Mouse (Mus musculus) liver, embryonic 15.5 days (tissue): ENCODE data around the gene Gm13698. TPM values are rescaled to one million over a fixed set of nuclear protein-coding genes. Genes with fewer than 3 reads are reported as not detected.
A peak's percentile ranks its signal among the peaks of the same experiment; 100 is the strongest.
"Not testable (repeated sequence)": the region's sequence is repeated elsewhere in the genome, so short reads cannot be mapped to it uniquely, and the experiment has no call there.

Source experiments
- ATAC-seq: fragments of 200-750 bp; cut with Nextera tagmentation; 2 replicates; pipeline ENCODE4 v1.8.0; 2017; ENCODE audit warnings: moderate number of reproducible peaks, mild to moderate bottlenecking, moderate library complexity; ENCODE audit not compliant: insufficient read depth
- H3K27ac ChIP-seq: fragments of 300-500 bp; sonication (generic); replicated peaks from 2 replicates; pipeline ENCODE4 v1.5.1; 2015; ENCODE audit warnings: mild to moderate bottlenecking, inconsistent platforms
- H3K27me3 ChIP-seq: fragments of 300-500 bp; sonication (generic); 2 replicates; pipeline ENCODE4 v1.6.1; 2015; ENCODE audit warnings: mild to moderate bottlenecking, inconsistent platforms
- H3K36me3 ChIP-seq: fragments of 300-500 bp; sonication (generic); replicated peaks from 2 replicates; pipeline ENCODE4 v1.6.1; 2015; ENCODE audit warnings: moderate library complexity, mild to moderate bottlenecking, inconsistent platforms
- H3K4me1 ChIP-seq: fragments of 300-500 bp; sonication (generic); replicated peaks from 2 replicates; pipeline ENCODE4 v1.6.1; 2015; ENCODE audit warnings: inconsistent platforms
- H3K4me2 ChIP-seq: fragments of 300-500 bp; sonication (generic); 2 replicates; pipeline ENCODE4 v1.6.1; 2015; ENCODE audit warnings: moderate library complexity, mild to moderate bottlenecking, inconsistent platforms
- H3K4me3 ChIP-seq: fragments of 300-500 bp; sonication (generic); replicated peaks from 2 replicates; pipeline ENCODE4 v1.5.1; 2015; ENCODE audit warnings: mild to moderate bottlenecking, inconsistent platforms
- H3K9ac ChIP-seq: fragments of 300-500 bp; sonication (generic); 2 replicates; pipeline ENCODE4 v1.6.1; 2015; ENCODE audit warnings: moderate library complexity, mild to moderate bottlenecking, inconsistent platforms
- H3K9me3 ChIP-seq: fragments of 300-500 bp; sonication (generic); replicated peaks from 2 replicates; pipeline ENCODE4 v1.6.1; 2016; ENCODE audit warnings: inconsistent platforms
- WGBS: fragments of 180-500 bp; shearing (Covaris S2); methylation state at CpG from one replicate; pipeline ENCODE4 v1.1.7; 2015; ENCODE audit warnings: mixed read lengths; ENCODE audit not compliant: insufficient replicate concordance; 5-methylcytosine and 5-hydroxymethylcytosine counted together
- polyA plus RNA-seq: library from polyadenylated mRNA; unstranded; fragments of >200 nt; fragmentation: Nextera tagmentation; extraction: Ambion mirVana; gene quantifications from 2 replicates; pipeline ENCODE4 v1.2.1, GENCODE M21; 2015

Gene Gm13698
- polyA plus RNA-seq, 1 experiment from 2014 or later, result not detected

GRCm38 (mm10) chr2:83993639-83994255, 38.3 kb downstream of the Gm13698 start:
- not testable (repeated sequence) for H3K9me3 ChIP-seq, H3K27ac ChIP-seq, H3K4me3 ChIP-seq, H3K36me3 ChIP-seq, H3K4me1 ChIP-seq, H3K9ac ChIP-seq, H3K27me3 ChIP-seq
- H3K4me2 ChIP-seq, result 0 out of 2 replicates have a peak overlapping the region, but pooled peaks have one; percentile 20
- peak; percentile 28; the same call in 1 of the 2 replicates for ATAC-seq
- WGBS, result 13% methylated on average over 8 of the region's 9 CpGs

GRCm38 (mm10) chr2:83994526-83994925, 39.0 kb downstream of the Gm13698 start:
- not testable (repeated sequence) for H3K9me3 ChIP-seq, H3K27ac ChIP-seq, H3K4me3 ChIP-seq, H3K9ac ChIP-seq, H3K4me1 ChIP-seq, H3K36me3 ChIP-seq, H3K27me3 ChIP-seq, ATAC-seq, H3K4me2 ChIP-seq
- 45% methylated on average over 2 of the region's 3 CpGs for WGBS

Other genes with a start within 250 kb of the Gm13698 start
- gene Itgav, start 231.3 kb upstream of the Gm13698 start, polyA plus RNA-seq, result 10.7 and 12.4 TPM in 2 replicates
- gene Fam171b, start 143.1 kb upstream of the Gm13698 start, polyA plus RNA-seq, result 0.25 and 0.44 TPM in 2 replicates
- not detected in 2 replicates for gene Zswim2, start 14.5 kb upstream of the Gm13698 start, polyA plus RNA-seq
- not detected in 2 replicates for gene Gm13693, start 5.8 kb downstream of the Gm13698 start, polyA plus RNA-seq
- not detected in 2 replicates for gene Gm13695, start 11.6 kb downstream of the Gm13698 start, polyA plus RNA-seq
- gene Gm13696, start 17.4 kb downstream of the Gm13698 start, polyA plus RNA-seq, result not detected in 2 replicates
- not detected in 2 replicates for gene Gm13694, start 23.2 kb downstream of the Gm13698 start, polyA plus RNA-seq
- not detected in 2 replicates for gene Gm13697, start 29.1 kb downstream of the Gm13698 start, polyA plus RNA-seq
- gene Gm13691, start 34.9 kb downstream of the Gm13698 start, polyA plus RNA-seq, result not detected in 2 replicates